Mouse (Mus musculus) lung, adult 2 months (tissue): ENCODE measurements around the gene Znhit1. TPM values are rescaled to one million over a fixed set of nuclear protein-coding genes. Genes with fewer than 3 reads are reported as not detected.

Experiments
- DNase-seq: peaks from one replicate; pipeline ENCODE4 v3.0.0; 2022
- H3K4me1 ChIP-seq: fragments of 200-500 bp; 2 replicates; pipeline ENCODE4 v1.6.1; 2011; ENCODE audit warnings: low read length; ENCODE audit not compliant: control insufficient read depth, insufficient read depth
- H3K4me3 ChIP-seq: fragments of 200-500 bp; replicated peaks from 2 replicates; pipeline ENCODE3; 2011; ENCODE audit warnings: low read depth, mild to moderate bottlenecking, control low read depth, low read length; ENCODE audit errors: extremely low read depth
- CTCF ChIP-seq: fragments of 200-500 bp; IDR thresholded peaks from 2 replicates; pipeline ENCODE4 v1.5.1; 2011; ENCODE audit warnings: mild to moderate bottlenecking, low read length, control low read depth; ENCODE audit not compliant: insufficient read depth
- POLR2A ChIP-seq: fragments of 200-500 bp; IDR thresholded peaks from 2 replicates; pipeline ENCODE4 v1.6.1; 2011; ENCODE audit warnings: low read depth, mild to moderate bottlenecking, control low read depth, low read length, borderline replicate concordance; ENCODE audit errors: extremely low read depth
- WGBS: fragments of 180-500 bp; shearing (Covaris S2); methylation state at CpG from one replicate; pipeline ENCODE4 v1.1.7; 2018; 5-methylcytosine and 5-hydroxymethylcytosine counted together
- polyA plus RNA-seq: library from polyadenylated mRNA; depleted of rRNA; stranded (reverse); fragments of >200 nt; gene quantifications from 2 replicates; pipeline ENCODE4 v1.2.3, GENCODE M21; 2012

Gene Znhit1
- polyA plus RNA-seq, 1 experiment: 70.3 TPM

DNA sequence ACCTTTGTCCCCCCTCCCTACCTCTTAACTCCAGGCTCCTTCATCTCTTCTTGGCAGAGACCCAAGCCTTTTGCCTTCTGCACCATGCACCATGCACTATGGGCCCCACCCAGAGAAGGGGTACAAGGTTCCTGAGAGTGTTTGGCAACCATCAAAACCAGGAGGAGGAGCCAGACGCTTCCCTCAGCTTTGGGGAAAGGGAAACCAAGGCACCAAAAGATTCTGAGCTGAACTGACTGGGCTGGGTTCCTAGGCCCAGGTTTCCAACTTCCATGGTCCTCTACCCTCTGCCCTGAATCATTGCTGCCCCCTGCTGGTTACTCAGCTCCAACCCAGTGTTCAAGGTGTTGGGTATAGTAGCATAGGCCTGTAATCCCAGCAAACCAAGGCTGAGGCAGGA lies 17.1 kb downstream of the Znhit1 start:
- DNase-seq: peak; percentile 73
- no peak overlapping the region for H3K4me3 ChIP-seq
- no peak for TF ChIP-seq POLR2A
- peak; percentile 90 for TF ChIP-seq CTCF
- WGBS: 41% methylated on average over 1 of the region's 1 CpGs
- peaks cover 11% of the 10 kb centered on the region for H3K4me1 ChIP-seq

DNA sequence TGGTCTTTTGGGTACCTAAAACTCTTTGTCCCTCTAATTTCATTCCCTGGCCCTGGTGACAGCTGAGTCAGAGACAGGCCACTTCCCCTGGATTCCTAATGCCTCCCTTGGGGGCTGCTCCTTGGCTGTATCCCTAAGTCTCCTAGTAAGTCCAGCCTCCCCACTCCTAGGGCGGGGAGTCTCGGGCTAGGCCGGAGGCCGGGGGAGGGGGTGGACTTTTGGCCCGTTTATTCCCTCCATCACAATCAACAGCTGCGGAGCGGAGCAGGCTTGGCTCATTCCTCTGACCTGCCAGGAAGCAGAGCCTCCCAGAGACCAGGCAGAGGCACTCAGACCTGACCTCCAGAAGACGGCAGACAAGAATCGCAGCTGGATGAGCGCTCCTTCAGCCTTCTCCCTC lies 20.2 kb downstream of the Znhit1 start:
- Histone ChIP-seq H3K4me3 (no peak overlapping the region), H3K4me1 (peaks cover 15% of the 10 kb centered on the region)
- 60% methylated on average over 10 of the region's 10 CpGs for WGBS
- TF ChIP-seq CTCF: no peak
- DNase-seq: no peak

DNA sequence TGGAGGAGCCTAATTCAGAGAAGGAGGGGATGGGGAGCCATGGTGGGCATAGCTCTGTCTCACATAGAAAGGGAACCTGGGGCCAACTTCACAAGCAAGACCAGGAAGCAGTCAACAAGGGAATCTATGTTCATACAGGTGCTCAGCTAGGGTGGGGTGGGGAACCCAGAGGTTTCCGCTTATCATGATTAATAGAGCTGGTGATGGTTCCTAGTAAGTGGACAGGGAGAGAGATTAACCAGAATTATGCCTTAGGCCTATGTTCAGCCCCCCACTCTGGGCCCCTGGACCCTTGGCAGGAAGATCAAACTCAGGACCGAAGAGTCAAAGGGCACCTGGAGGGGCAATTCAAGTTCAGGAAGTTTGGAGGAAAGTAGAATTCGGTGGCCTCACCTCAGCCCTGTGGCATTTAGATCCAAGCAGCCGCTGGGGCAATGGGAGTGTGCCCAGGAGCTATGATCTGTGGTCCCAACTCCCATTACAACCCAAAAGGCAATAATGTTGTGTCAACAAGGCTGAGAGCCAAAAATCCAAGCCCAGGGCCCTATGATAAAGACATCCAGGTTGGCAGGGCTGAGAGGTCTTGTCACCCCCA lies 20.9 kb downstream of the Znhit1 start:
- Histone ChIP-seq H3K4me1 (peaks cover 15% of the 10 kb centered on the region), H3K4me3 (no peak overlapping the region)
- no peak for DNase-seq
- no peak for TF ChIP-seq CTCF
- TF ChIP-seq POLR2A: no peak
- 69% methylated on average over 4 of the region's 4 CpGs for WGBS

DNA sequence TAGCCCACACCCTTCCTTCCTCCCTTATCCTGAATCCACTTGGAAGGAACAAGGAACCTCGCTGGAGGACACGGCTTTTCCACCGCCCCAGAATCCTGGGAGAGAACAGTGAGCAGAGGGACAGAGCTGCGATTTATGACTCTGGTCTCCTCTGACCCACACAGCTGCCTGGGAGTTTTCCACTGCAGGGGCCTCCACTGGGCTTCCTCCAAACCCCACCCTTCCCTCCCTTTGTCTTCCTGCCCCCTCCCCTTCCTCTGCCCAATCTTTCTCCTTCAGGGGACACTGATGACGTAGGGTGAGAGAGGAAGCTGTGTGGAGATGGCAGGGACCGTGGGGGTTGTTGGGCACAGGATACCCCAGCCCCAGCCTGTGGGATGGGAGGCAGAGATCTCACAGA lies 21.5 kb downstream of the Znhit1 start, which contains the start of gene Cldn15:
Gene Cldn15 (plus strand): TSS at position 286 of the 400 bp plus-strand sequence.
- no peak within 1 kb of the TSS for H3K4me3 ChIP-seq
- 20% methylated on average over 6 of the region's 6 CpGs for WGBS
- DNase-seq: no peak
- H3K4me1 ChIP-seq: peaks cover 15% of the 10 kb centered on the region
- TF ChIP-seq POLR2A (0 out of 2 replicates have a peak, but pooled peaks have one; percentile 34), CTCF (no peak)

DNA sequence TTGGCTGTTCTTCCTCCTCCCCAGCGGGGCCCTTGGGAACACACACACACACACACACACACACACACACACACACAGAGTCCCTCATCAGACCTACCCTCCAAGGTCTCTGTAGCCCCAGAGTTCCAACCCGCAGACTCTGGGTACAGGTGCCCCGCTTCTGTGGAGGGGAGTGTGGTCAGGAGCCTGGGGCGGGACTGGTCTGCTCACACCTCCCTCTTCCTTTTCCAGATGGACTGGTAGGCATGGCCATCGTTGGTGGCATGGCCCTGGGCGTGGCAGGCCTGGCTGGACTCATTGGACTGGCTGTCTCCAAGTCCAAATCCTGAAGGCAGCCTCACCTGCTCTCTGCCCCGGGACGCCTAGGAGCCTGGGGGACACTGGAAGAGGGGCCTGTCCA lies 22.1 kb downstream of the Znhit1 start:
- 71% methylated on average over 8 of the region's 8 CpGs for WGBS

DNA sequence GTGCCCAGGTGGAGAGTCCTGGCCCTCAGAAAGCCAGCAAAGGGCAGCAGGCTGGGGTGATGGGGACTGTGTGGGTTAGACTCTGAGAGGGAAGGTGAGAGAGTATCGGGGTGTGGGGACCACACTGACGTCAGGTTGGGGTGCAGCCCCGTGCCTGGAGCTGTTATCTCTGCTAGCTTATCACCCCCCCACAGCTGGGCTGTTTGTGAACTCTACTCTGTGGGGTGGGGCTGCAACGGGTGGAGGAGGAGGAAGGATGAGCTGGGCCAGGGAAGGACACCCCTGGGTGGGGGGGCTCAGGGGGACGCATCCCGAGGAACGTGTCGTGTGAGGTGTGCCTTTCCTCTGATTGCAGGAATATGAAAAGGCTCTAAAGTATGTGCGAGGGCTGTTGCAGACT lies 22.6 kb downstream of the Znhit1 start:
- 52% methylated on average over 9 of the region's 9 CpGs for WGBS
- DNase-seq: no peak
- Histone ChIP-seq H3K4me3 (no peak overlapping the region), H3K4me1 (peaks cover 15% of the 10 kb centered on the region)
- TF ChIP-seq CTCF: no peak
- TF ChIP-seq POLR2A: no peak

More for the DNA sequence above, 22.1 kb downstream of the Znhit1 start:
- DNase-seq: no peak
- H3K4me1 ChIP-seq: peaks cover 15% of the 10 kb centered on the region
- no peak overlapping the region for H3K4me3 ChIP-seq
- TF ChIP-seq CTCF (no peak), POLR2A (no peak)

DNA sequence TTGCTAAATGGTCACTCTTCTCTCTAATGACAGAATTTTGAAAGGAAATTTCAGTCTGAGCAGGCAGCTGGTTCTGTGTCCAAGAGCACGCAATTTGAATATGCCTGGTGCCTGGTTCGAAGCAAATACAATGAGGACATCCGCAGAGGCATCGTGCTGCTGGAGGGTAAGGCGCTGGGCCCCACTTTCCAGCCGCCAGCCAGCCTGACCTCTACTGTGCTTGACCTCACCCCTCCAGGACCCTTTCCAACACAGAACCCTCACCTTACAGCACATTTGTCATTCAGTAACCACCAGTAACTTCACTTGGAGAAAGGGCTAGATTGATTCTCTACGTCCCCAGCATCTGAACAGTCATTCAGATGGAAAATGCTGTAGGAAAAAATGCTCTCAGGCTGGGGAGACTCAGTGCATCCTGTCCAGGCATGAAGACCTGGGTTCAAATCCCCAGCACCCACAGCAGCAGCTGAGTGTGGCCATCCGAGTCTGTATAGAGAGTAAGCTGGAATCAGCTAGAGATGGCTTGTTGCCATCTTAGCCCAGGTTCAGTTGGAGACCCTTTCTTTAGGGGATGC lies 24.8 kb downstream of the Znhit1 start:
- peaks cover 15% of the 10 kb centered on the region for H3K4me1 ChIP-seq
- no peak overlapping the region for H3K4me3 ChIP-seq
- TF ChIP-seq POLR2A (no peak), CTCF (no peak)
- DNase-seq: no peak
- WGBS: 68% methylated on average over 8 of the region's 8 CpGs

DNA sequence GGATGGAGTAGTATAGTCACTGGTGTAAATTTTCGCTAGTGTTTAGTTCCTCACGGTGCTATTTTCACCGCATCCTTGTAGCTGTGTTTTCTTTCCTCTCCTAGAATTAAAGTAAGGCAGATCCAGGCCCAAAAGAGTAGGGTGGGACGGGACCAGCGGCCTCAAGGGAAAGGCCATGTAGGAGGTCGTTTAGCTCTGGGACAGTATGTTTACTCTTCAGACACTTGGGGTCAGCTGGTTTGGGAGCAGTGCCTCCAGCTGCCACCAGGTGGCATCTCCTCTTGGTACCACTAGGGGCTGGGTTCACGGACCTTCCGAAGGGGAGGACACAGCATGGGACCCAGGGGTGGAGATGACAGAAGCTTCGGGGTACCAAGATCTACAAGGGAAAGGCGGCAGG lies 25.3 kb downstream of the Znhit1 start:
- DNase-seq: peak; percentile 83
- WGBS: under 1% methylated on average over 10 of the region's 10 CpGs
- no peak for TF ChIP-seq POLR2A
- peak; percentile 92 for TF ChIP-seq CTCF
- Histone ChIP-seq H3K4me3 (peak overlapping the region; percentile 97), H3K4me1 (peaks cover 15% of the 10 kb centered on the region)

DNA sequence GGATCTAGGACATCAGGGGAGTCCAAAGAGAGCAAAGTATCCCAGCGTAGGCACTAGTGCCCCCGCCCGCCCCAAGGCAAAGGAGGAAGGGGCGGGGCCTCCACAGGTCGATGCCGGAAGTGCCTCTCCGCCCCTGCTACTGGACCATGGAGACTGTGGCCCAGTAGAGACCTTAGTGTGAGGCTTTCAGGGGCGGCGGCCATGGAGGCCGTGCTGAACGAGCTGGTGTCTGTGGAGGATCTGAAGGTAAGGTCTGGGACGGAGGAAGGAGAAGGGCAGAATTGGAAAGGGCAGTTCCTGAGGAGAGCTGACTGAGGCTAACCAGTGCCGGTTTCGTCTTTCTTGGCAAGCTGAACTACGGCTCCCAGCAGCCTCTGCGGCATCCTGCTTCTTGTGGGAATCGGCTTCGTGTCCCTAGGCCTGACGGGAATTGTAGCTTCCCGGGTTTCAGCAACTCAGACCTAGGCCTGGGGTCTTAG lies 25.8 kb downstream of the Znhit1 start:
- peak overlapping the region; percentile 97 for H3K4me3 ChIP-seq
- 0 out of 2 replicates have a peak, but pooled peaks have one; percentile 5 for TF ChIP-seq CTCF
- TF ChIP-seq POLR2A: peak; percentile 73; the same call in 1 of the 2 replicates
- 0% methylated on average over 20 of the region's 20 CpGs for WGBS
- peak; percentile 95 for DNase-seq
- peaks cover 15% of the 10 kb centered on the region for H3K4me1 ChIP-seq
